Mouse (Mus musculus) liver (tissue): ENCODE results near the gene Osbpl5.

Experiments
- DNase-seq: peaks from one replicate; pipeline ENCODE4 v3.0.0-alpha.2; 2020; ENCODE audit warnings: mixed read lengths

The Osbpl5 gene

DNA sequence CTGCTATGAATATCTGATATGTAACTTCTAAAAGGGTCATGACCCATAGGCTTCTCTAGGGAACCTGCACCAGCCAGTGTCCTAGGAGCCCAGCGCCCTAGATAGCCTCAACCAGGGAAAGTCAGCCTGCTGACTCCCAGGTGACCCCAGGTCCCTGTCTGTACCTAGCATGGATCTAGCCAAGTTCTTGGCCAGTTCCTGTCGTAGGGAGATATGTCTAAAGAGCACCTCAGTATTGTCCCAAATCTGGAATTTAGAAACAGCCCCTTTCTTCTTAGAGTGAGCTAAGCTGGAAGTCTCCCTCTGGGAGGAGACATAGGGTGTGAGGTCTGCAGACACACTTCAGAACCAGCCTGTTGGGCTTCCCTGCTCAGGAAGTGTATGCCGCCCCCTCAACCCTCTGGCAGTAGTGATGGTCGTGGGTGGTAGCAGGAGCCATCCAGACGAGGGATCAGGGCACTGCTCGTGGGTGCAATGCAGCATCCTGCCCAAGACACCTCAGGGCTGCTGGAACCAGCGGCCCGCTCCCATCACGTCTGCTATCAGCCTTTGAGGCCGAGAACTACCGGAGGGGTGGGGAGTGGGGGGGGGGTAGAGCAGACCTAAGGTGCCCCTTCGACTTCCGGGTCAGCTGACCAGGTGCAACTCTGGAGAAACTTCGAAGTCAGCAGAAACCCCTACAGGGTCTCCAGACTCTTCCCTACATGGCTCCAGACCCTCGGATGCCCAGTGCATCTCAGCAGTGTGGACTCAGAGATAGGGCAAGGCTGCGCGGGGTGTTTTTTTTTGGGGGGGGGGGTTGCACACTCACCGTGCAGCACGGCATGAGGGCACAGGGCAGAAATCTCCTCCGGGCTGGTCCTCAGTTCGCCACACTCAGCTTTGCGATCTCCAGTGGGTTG is at the start of gene Osbpl5:
Gene Osbpl5 (minus strand): TSS at position 861 of the 902 bp plus-strand sequence.
- DNase-seq, result no peak

DNA sequence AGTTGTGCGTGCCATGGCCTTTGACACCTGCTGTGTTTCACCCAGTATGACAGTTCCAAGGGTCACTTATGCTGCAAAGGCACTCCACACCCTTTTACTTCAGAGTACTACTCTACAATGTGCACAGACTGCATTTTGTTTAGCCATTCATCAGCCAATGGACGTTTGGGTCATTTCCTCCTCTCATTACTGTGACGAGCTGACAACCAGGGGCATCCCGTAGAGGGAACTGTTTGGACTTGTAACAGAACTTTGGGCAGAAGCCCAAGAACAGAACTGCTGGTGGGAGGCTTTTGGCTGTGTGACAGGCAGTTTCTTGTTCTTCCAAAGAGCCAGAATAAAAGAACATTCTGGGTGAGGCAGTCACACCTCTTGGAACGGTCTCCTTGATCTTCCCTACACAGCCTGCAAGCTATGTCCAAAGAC is 48.4 kb upstream of the Osbpl5 start:
- DNase-seq, result no peak

DNA sequence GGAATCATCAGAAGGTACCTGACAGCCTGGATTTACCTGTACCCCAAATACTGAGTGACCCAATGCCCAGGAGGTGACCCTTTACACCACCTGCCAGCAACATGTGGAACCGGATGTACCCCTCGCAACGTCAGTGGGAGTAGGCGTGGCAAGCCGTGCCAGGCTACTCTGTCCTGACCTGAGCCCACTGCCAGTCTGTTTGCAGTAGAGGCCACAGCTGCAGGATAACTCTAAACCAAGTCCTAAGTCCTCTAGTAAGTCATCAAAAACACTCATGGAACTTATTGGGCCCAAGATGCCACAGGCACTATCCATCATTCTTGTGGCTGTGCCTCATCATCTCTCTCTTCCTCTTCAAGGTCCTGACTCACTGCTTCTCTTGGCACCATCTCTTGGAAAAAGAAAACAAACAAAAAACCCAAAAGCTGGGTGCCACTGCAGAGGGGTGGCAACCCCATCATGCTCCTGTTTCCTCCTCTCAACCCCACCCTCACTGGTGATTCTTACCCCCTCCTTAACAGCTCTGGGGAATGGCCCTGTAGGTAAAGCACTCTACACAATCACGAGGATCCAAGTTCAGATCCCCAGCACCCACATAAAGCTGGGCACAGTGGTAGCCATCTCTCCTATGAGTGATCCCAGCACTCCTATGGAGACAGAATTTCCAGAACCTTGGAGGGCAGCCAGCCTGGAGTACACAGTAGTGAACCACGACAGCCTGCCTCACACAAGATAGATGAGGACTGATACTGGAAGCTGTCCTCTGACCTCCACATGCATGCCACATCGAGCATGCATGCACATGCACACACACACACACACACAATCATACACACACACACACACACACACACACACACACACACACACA is 44.6 kb upstream of the Osbpl5 start:
- DNase-seq, result no peak

DNA sequence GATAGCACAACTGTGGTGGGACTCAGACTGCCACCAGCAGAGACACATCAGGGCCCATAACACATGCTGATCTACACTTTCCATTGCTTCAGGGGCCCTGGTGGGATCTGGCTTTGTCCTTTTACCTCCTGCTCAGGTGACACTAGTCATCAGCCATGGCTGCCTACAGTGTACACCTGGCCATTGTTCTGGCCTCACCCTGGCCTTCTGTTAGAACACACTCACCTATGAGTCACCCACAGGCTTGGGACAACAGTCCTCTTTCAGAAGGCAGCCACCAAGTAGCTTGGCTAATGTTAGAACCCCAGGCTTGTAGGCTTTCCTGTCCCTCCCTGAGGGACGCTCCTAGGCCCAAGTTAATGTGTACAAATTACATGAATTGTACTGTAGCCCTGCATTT is 44.0 kb upstream of the Osbpl5 start:
- DNase-seq, result no peak

DNA sequence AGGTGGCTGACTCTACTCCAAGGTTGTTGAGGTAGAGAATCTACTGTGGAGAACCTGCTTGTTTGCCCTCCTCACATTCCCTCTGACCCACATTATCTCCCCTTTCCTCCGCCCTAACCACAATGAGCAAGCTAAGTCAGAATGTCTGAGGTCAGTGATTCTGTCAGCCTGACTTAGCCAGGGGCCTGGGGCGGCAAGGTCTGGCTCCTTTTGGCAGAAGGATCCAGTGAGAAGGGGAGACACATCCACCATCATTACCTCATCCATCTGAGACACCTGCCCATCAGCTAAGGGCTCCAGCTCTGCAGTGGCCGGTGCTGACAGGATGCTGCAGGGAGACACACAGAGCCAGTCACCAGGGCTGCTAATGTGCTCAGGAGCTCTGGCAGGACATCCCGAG is 42.0 kb upstream of the Osbpl5 start:
- no peak for DNase-seq

DNA sequence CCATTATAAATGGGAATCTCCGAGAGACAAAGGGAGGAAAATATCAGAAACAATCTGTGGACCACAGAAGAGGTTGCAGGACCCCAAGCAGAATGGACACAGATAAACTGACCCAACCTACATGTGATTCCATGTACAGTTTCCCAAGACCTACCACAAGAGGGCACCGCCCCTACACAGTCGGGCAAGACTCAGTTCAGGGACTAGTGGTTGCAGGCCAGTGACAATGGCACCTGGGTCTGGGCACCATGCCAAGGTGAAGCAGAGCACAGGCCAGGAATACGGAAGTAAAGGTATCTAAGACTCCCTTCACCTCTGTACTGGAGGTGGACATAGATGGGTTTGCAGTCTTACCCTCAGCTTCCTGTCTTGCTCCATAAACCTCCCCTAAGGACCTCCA is 36.3 kb upstream of the Osbpl5 start:
- DNase-seq, result peak; percentile 39

DNA sequence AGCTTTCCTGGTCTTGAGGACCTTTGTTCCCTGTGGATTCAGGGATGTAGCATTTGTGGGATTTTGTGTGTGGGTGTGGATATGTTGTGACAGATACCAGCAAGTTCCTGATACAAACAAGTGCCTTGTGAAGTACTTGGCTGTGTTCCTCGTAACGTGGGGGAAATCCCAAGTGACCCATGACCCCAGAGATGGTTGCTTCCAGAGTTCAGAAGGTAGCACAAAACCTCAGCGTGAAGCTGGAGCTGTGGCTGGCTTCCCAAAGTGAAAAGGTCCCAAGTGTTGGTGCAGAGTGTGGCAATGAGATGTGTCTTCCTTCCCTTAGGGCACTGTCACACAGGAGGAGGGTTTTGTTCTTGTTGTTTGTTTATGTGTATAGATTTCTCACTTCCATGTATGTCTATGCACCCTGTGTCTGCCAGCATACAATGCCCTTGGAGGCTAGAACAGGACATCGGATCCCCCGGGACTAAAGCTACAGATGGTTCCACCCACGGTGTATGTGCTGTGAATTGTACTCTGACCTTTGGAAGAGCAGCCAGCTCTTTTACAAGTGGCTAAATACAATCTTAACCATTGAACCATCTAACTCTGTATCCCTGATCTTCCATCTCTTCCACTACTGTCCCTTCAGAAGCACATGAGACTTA is 35.7 kb upstream of the Osbpl5 start:
- no peak for DNase-seq

DNA sequence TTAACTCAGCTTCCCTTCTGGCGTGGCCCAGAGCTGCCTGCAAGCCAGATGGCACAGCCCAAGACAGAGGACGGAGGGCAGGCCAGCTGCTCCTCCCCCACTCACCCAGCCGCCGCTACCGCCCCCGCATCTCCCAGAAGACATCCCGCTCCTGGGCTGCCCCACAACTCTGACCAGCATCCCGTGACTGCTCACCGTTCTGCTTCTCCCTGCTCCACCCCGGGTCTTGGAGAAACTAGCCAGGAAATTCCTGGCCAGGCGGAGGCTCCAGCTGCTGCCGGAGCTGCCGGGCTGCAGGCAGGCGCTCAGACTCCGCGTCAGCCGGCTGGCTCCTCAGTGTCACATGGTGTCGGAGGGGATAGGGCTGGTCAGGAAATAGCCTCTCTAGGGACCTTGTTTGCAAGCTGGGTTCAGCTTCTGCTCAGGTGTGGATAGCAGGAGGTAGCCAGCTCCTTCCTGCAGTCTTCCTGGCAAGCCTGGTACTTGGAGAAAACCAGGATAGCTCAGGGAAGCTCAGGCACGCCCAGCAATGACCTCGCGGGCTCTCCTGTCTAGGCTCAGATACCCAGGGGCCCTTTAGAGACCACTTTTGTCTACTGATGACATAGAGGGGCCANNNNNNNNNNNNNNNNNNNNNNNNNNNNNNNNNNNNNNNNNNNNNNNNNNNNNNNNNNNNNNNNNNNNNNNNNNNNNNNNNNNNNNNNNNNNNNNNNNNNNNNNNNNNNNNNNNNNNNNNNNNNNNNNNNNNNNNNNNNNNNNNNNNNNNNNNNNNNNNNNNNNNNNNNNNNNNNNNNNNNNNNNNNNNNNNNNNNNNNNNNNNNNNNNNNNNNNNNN is 27.4 kb upstream of the Osbpl5 start, which contains the start of gene Mrgpre:
Gene Mrgpre (minus strand): TSS at position 505 of the 834 bp plus-strand sequence.
- DNase-seq, result peak; percentile 45

DNA sequence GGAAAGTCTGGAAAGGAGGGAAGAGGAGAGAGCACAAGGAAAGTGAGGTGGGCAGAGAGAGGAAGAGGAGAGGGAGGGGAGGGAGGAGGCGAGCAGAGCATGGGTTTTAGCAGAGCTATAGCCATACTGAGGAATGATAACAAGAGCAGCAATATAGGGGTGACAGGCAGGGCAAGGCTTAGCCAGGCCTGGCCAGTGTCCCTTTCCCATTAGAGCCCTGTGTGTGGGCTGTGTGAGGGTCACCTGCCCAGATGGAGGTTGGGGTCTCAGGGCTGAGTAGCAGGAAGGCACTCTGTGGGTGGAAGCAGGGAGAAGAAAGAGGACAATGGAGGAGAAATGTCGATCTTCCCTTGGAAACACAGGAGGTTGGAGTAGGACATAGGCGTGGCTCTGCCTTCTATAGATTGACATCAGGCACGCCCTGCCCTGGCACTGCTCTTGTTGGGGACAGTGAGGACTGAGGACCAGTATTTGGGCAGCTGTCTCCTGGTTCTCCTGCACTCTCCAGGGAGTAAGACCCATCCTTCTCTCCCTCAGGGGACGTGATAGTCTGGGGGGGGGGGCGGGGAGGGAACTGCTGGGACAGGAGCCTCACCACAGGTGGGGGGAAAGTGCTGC is 26.7 kb upstream of the Osbpl5 start:
- no peak for DNase-seq

DNA sequence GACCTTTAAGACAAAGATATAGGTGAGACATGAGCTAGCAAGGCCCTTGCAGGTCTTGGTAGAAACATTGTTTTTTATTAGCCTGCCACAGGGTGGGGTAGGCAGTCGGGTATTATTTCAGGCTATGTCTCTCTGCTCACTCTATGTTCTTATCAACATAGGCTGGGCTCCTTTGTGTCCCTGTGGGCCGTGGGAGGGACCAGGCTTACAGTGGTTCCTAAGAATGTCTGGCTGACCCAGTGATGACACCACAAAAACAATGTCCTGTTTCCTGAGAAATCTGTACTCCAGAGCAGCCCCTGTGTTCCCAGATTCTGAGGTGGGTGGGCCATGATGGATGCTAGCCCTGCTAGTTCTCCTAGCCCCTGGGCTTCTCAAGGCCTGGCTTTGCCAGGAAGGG is 20.6 kb upstream of the Osbpl5 start:
- no peak for DNase-seq

DNA sequence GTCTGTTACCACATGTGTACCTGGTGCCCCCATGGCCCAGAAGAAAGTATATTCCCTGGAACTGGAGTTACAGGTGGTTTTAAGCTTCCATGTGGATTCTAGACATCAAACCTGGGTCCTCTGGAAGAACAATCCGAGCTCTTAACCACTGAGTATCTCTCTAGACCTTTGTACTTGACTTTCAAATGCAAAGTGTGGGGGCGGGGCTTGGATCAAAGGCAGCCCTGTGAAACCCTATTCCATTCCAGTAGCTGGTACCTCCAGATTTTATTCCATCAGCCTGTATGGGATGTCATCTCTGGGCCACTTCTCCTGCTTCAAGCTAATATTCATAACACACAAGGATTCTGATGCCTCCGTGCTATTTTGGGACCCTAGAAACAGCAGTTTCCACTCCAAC is 19.4 kb upstream of the Osbpl5 start:
- peak; percentile 58 for DNase-seq

DNA sequence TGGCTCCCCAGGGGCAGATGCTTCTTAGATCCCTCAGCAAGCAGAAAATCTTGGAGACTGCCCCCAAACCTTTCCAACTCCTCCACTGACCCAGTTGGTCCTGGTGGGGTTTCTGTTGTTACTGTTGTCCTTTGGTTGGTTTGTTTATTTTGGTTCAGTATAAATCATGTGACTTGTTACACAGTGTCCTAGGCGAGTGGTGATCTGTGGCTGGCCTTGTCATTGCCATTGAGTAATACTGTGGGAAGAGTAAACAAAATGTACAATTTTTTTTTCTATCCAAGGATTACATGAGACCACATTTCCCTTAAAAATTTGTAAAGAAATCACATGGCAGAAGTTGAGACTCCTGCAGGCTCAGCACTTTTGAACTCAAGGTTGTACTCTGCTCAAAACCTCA is 12.7 kb upstream of the Osbpl5 start:
- no peak for DNase-seq

DNA sequence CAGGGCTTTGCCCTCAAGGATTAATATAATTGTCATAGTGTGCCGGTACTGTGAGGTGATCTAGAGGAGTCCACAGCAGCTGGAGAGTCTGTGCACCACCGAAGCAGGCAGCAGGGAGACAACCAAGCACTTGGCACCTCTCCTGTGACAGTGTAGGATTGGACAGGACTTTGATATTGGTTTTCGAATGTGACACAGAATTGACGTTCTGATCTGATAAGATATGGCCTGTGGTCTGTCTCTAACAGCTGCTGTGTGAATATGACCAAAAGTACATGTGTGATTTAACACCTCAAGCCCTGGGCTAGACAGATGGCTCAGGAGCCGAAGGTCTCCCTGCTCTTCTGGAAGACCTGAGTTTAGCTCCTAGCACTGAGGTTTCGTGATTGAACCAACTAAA is 11.5 kb upstream of the Osbpl5 start:
- DNase-seq, result no peak

DNA sequence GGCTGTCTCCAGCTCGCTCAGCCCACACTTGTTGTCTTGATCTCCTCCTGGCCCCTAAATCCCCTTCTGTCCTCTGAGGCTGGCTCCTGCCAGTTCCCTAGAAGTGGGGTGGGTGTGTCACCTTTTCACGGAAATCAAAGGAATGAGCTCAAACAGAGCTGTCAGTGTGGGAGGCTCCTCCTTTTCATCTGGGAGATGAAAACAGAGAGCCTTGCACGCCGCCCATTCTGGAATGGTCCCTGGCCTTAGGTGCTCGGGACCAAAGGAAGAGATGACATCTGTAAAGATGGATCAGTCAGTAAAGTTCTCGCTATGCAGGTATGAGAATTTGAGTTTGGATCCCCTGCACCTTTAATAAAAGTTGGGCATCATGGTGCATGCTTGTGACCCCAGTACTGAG is 10.1 kb upstream of the Osbpl5 start, which contains the start of gene Mrgprg:
Gene Mrgprg (minus strand): TSS at position 101 of the 400 bp plus-strand sequence.
- DNase-seq, result no peak

DNA sequence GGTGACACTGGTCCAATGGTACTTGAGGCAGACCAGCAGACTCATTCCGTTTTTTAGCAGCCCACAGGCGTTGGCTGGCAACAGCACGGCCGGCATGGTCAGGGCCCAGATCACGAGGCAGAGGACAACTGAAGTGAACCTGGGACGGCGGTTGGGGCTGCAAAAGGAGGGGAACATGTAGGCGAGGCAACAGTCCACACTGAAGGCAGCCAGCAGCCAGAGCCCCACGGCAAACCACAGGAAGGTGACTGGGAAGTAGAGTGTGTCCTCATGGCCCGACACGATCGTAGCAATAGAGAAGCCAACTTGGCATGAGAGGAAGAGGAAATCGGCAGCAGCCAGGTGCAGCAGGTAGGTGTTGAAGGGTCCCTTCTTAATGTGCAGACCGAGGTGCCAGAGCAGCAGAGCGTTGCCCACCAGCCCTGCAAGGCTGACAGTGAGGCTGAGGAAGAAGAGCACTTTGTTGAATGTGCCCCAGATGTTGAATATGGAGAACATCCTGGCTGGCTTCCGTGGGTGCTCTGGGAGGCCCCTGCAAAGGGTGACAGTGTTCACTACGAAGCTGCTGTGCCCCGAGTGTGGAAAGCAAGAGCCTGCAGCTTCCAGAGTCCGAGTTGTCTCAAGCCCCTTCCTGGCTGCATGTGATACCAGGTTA is 8.2 kb upstream of the Osbpl5 start:
- DNase-seq, result no peak

DNA sequence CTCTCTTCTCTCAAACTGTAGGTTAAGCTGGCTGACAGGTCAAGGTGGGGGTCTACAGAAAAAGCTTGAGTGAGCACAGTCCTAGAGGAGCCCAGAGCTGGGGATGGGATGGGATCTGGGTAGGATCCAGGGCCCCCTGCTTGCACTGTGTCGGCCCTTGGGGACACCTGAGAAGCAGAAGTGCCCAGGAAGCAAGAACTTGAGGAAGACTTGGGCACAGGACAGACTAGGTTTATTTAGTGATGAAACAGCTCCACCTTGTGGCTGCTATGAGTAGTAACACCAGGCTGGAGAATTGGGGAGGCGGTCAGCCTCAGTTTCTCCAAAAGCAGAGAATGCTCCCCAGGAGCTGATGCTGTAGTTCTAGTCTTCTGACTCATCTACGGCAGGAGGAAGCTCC is 7.0 kb upstream of the Osbpl5 start:
- DNase-seq, result no peak

DNA sequence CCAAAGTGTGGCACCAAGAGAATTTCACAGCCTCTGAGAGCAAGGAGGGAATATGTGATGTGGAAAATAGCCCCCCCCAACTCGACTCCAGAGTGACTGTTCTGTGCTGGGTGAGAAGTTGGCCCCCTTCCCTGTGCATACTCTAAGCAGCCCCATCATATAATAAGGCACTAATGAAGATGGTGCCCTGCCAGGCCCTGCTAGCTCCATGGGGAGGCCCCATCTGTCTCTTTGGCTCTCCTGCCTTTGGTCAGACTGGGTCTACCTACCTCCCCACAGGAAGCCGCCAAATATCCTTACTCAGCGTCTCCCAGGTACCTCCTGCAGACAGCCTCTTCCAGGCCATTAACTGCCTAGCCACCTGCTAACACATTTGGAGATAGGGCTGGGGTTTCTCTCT is 2.2 kb upstream of the Osbpl5 start:
- no peak for DNase-seq

DNA sequence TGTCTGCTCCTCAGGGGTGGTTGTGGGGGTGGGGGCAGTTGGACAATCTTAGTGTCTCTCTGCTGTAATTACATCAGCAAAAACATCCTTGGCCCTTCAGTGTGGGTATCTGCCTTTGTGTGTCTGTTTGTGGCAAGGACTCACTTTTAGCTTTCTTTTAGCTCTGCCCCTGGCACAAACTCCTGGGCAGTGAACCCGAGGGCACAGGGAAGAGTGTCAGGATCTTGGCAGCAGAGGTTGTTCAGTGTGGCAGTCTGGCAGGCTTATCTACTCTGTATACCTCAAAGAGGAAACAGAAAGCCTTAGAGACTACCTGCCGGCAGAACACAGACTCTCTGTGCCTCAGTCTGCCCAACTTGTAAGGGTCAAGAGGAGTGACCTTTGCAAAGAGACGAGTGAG is 911 bp upstream of the Osbpl5 start:
- DNase-seq, result no peak

DNA sequence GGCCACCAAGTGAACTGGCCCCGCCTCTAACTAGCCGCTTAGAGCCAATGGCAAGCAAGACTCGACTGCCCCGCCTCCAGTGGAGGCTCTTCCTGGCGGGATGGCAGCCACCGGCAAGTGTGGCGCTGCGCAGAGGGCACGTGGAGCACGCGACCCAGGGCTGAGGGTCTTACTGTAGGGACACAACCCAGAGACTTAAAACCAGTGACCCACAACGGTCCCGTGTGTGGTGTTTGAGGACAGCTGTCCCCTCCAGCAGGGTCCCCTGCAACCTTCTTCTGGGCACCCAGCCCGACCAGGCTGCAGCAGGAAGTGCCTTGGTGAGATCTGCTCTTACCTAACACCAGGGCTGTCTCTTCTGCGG is 224 bp upstream of the Osbpl5 start:
- peak; percentile 74 for DNase-seq

DNA sequence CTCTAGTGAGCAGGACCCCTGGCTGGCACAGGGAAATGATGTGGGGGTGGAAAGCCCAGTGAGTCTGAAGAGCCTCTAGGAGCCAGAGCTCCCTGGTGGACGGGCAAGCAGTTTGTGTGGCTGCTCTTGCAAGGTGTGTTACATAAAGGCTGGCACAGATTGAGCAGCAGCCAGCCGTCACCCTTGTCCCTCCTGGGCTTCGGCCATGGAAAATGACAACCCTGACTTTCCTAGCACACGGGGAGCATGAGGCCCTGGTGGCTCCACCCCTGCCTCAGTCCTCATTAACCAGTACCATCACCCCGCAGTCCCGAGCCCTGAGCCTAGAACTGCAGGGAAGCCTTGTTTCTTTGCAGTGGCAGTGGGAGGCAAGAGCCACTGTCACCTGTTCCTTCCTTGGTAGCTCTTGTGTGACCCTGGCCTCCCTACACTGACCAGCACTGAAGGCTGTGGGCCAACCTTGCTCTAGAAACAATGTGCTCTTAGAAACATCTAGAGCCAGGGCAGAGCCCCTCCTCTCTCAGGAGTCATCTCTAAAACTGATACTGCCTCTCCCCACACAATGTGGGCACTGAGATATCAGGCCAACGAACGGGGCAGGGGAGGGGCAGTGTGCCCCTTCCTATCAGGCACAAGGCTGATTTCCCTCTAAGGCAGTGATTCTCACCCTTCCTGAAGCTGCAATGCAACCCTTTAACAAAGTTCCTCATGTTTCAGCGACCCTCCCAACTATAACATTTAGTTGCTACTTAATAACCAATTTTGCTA is 1.2 kb downstream of the Osbpl5 start:
- DNase-seq, result peak; percentile 25
